Mouse (Mus musculus): ENCODE data around the gene Spata1. TPM values are rescaled to one million over a fixed set of nuclear protein-coding genes. Genes with fewer than 3 reads are reported as not detected.

The Spata1 gene
- polyA plus RNA-seq, 2 experiments: 6.4 to 13.8 TPM

DNA sequence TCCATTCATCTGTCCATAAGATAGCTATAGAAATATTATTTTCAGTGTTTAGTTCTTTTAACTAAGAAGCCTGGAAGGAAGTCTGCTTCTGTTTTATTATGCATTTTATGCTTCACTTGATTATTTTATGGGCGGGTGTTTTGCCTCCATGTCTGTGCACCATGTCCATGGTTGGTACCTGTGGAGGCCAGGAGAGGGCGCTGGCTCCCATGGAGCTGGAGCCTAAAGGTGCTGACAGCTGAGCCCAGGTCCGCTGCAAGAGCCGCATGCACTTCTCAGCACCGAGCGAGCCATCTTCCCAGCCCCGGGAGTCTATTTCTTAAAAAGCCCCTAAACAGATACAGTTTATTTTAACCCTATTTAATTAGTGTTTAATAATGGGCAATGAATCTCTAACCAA is 75.8 kb downstream of the Spata1 start:
- Histone ChIP-seq H3K27ac (replicated peaks; ENCODE audit: low read depth, low read length) (no peak overlapping the region), H3K9ac (ENCODE audit: low read depth, low read length, severe bottlenecking) (no peak overlapping the region), H3K27me3 (ENCODE audit: control insufficient read depth, insufficient read depth, low read length) (no peaks in the 10 kb centered on the region), H3K4me1 (ENCODE audit: control insufficient read depth, insufficient read depth, low read length) (no peaks in the 10 kb centered on the region; the same call in 1 of the 2 replicates), H3K4me2 (replicated peaks; ENCODE audit: low read depth, low read length, severe bottlenecking) (no peak overlapping the region), H3K9me3 (ENCODE audit: control insufficient read depth, low read length) (no peaks in the 10 kb centered on the region), H3K36me3 (ENCODE audit: control insufficient read depth, insufficient read depth, low read length) (peaks cover 59% of the 10 kb centered on the region), H3K4me3 (replicated peaks; ENCODE audit: low read length) (no peak overlapping the region)
- TF ChIP-seq POLR2A (IDR thresholded peaks at IDR 0.05; ENCODE audit: borderline replicate concordance, extremely low read depth, insufficient read depth, insufficient read length): no peak
- DNase-seq (ENCODE audit: low spot score): no peak
- no peak for ATAC-seq (ENCODE audit: low FRiP score, low read depth)
- WGBS: 84% methylated on average over 7 of the region's 7 CpGs

GRCm38 (mm10) chr3:146421787-146422186 is 77.8 kb downstream of the Spata1 start:
- no peak overlapping the region for H3K4me2 ChIP-seq (replicated peaks; ENCODE audit: low read depth, low read length, severe bottlenecking)
- H3K4me1 ChIP-seq (ENCODE audit: control insufficient read depth, insufficient read depth, low read length): no peaks in the 10 kb centered on the region; the same call in 1 of the 2 replicates
- no peaks in the 10 kb centered on the region for H3K9me3 ChIP-seq (ENCODE audit: control insufficient read depth, low read length)
- 25% methylated on average over 8 of the region's 8 CpGs for WGBS
- no peaks in the 10 kb centered on the region for H3K27me3 ChIP-seq (ENCODE audit: control insufficient read depth, insufficient read depth, low read length)
- no peak overlapping the region for H3K9ac ChIP-seq (ENCODE audit: low read depth, low read length, severe bottlenecking)
- no peak for TF ChIP-seq POLR2A (IDR thresholded peaks at IDR 0.05; ENCODE audit: borderline replicate concordance, extremely low read depth, insufficient read depth, insufficient read length)
- peaks cover 53% of the 10 kb centered on the region for H3K36me3 ChIP-seq (ENCODE audit: control insufficient read depth, insufficient read depth, low read length)
- H3K27ac ChIP-seq (replicated peaks; ENCODE audit: low read depth, low read length): no peak overlapping the region
- DNase-seq (ENCODE audit: low spot score) (no peak), ATAC-seq (ENCODE audit: low FRiP score, low read depth) (no peak)
- no peak overlapping the region for H3K4me3 ChIP-seq (replicated peaks; ENCODE audit: low read length)

GRCm38 (mm10) chr3:146419992-146420537 is 79.5 kb downstream of the Spata1 start:
- Histone ChIP-seq H3K27me3 (ENCODE audit: control insufficient read depth, insufficient read depth, low read length) (no peaks in the 10 kb centered on the region), H3K27ac (replicated peaks; ENCODE audit: low read depth, low read length) (no peak overlapping the region), H3K36me3 (ENCODE audit: control insufficient read depth, insufficient read depth, low read length) (peaks cover 43% of the 10 kb centered on the region), H3K4me1 (ENCODE audit: control insufficient read depth, insufficient read depth, low read length) (no peaks in the 10 kb centered on the region; the same call in 1 of the 2 replicates), H3K9me3 (ENCODE audit: control insufficient read depth, low read length) (no peaks in the 10 kb centered on the region), H3K4me2 (replicated peaks; ENCODE audit: low read depth, low read length, severe bottlenecking) (no peak overlapping the region), H3K9ac (ENCODE audit: low read depth, low read length, severe bottlenecking) (no peak overlapping the region), H3K4me3 (replicated peaks; ENCODE audit: low read length) (no peak overlapping the region)
- DNase-seq (ENCODE audit: low spot score): no peak
- no peak for ATAC-seq (ENCODE audit: low FRiP score, low read depth)
- WGBS: 92% methylated on average over 15 of the region's 15 CpGs
- TF ChIP-seq POLR2A (IDR thresholded peaks at IDR 0.05; ENCODE audit: borderline replicate concordance, extremely low read depth, insufficient read depth, insufficient read length): no peak

- Histone ChIP-seq H3K27me3 (ENCODE audit: control insufficient read depth, insufficient read depth, low read length) (no peaks in the 10 kb centered on the region), H3K27ac (replicated peaks; ENCODE audit: low read depth, low read length) (no peak overlapping the region), H3K9ac (ENCODE audit: low read depth, low read length, severe bottlenecking) (no peak overlapping the region), H3K4me3 (replicated peaks; ENCODE audit: low read length) (no peak overlapping the region), H3K4me1 (ENCODE audit: control insufficient read depth, insufficient read depth, low read length) (no peaks in the 10 kb centered on the region; the same call in 1 of the 2 replicates), H3K4me2 (replicated peaks; ENCODE audit: low read depth, low read length, severe bottlenecking) (no peak overlapping the region), H3K9me3 (ENCODE audit: control insufficient read depth, low read length) (no peaks in the 10 kb centered on the region), H3K36me3 (ENCODE audit: control insufficient read depth, insufficient read depth, low read length) (peaks cover 43% of the 10 kb centered on the region)
- ATAC-seq (ENCODE audit: low FRiP score, low read depth) (no peak), DNase-seq (ENCODE audit: low spot score) (no peak)
- WGBS: 90% methylated on average over 9 of the region's 9 CpGs
- no peak for TF ChIP-seq POLR2A (IDR thresholded peaks at IDR 0.05; ENCODE audit: borderline replicate concordance, extremely low read depth, insufficient read depth, insufficient read length)
These were observed 80.0 kb downstream of the Spata1 start for GRCm38 (mm10) chr3:146419534-146419933.

DNA sequence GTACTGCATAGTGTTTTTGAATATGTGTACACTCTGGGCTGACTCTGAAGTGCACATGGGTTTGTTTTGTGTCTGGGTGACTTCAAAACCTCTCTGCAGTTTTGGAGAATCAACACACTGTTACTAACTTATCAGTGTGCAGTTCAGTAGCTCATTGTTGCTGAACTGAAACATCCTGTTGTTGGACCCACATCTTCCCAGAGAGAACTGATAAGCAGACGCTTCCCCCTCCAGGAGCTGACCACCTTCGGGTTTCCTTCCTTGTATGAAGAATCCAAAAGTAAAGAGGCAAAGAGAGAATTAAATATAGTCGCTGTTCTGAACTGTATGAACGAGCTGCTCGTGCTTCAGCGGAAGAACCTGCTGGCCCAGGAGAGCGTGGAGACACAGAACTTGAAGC is 80.7 kb downstream of the Spata1 start:
- no peaks in the 10 kb centered on the region for H3K9me3 ChIP-seq (ENCODE audit: control insufficient read depth, low read length)
- peaks cover 43% of the 10 kb centered on the region for H3K36me3 ChIP-seq (ENCODE audit: control insufficient read depth, insufficient read depth, low read length)
- no peak overlapping the region for H3K27ac ChIP-seq (replicated peaks; ENCODE audit: low read depth, low read length)
- no peaks in the 10 kb centered on the region; the same call in 1 of the 2 replicates for H3K4me1 ChIP-seq (ENCODE audit: control insufficient read depth, insufficient read depth, low read length)
- WGBS: 82% methylated on average over 7 of the region's 7 CpGs
- H3K4me3 ChIP-seq (replicated peaks; ENCODE audit: low read length): no peak overlapping the region
- no peaks in the 10 kb centered on the region for H3K27me3 ChIP-seq (ENCODE audit: control insufficient read depth, insufficient read depth, low read length)
- DNase-seq (ENCODE audit: low spot score): no peak
- ATAC-seq (ENCODE audit: low FRiP score, low read depth): no peak
- no peak overlapping the region for H3K9ac ChIP-seq (ENCODE audit: low read depth, low read length, severe bottlenecking)
- H3K4me2 ChIP-seq (replicated peaks; ENCODE audit: low read depth, low read length, severe bottlenecking): no peak overlapping the region
- TF ChIP-seq POLR2A (IDR thresholded peaks at IDR 0.05; ENCODE audit: borderline replicate concordance, extremely low read depth, insufficient read depth, insufficient read length): no peak
